Mouse (Mus musculus) liver, embryonic 14.5 days (tissue): ENCODE results near the gene Ankrd35.

Experiments used
- CTCF ChIP-seq: IDR thresholded peaks from 2 replicates; pipeline ENCODE4 v1.5.1; 2016; ENCODE audit warnings: antibody characterized with exemption, low read depth, control low read depth
- EP300 ChIP-seq: IDR thresholded peaks from 2 replicates; pipeline ENCODE4 v1.6.1; 2016; ENCODE audit warnings: antibody characterized with exemption, low read depth

DNA sequence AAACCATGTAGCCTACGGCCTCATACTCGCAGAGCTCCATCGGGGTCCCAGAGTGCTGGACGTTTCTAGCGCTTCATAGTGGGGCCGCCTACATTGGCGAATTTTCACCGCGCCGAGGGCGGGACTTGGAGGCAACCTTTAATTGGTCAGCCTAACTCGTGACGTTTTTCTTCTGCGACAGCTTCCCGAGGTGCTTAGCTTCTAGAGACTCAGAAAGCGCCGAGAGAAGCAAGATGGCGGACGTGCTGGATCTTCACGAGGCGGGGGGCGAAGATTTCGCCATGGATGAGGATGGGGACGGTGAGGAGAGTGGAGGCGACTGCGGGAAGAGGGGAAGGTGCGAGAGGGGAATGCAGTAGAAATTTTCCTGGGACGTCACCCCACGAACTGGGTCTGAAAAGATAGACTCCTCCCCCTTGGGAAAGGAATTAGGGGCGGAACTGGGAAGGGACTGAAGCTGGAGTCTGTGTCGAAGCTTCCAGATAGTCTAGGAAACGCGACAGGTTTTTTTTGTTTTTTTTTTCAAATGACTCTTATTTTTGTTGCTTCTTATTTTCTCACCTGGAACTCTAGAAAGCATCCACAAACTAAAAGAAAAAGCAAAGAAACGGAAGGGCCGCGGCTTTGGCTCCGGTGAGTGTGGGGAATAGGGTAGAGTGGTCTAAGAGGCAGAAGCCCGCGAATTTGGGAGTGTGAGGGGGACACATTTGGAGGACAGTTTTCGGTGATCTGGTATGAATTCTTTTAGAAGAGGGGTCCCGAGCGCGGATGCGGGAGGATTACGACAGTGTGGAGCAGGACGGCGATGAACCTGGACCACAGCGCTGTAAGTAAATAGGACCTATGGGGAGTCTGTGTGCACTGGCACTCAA, 40.0 kb upstream of the Ankrd35 start, which contains the start of gene Rbm8a:
- TF ChIP-seq CTCF (no peak), EP300 (no peak)
